Mouse (Mus musculus) ES-Bruce4 (cell line): ENCODE results near the gene Tecpr2. TPM values are rescaled to one million over a fixed set of nuclear protein-coding genes. Genes with fewer than 3 reads are reported as not detected.

Experiments used
- H3K27ac ChIP-seq: 2 replicates; pipeline ENCODE4 v1.5.1; 2012; ENCODE audit warnings: low read length, inconsistent platforms; ENCODE audit not compliant: insufficient read depth
- H3K27me3 ChIP-seq: 2 replicates; pipeline ENCODE4 v1.6.1; 2012; ENCODE audit warnings: mild to moderate bottlenecking, low read length, inconsistent platforms; ENCODE audit not compliant: control insufficient read depth, poor library complexity, insufficient read depth, severe bottlenecking
- H3K36me3 ChIP-seq: 2 replicates; pipeline ENCODE4 v1.6.1; 2012; ENCODE audit warnings: inconsistent platforms, mild to moderate bottlenecking, low read length, moderate library complexity; ENCODE audit not compliant: control insufficient read depth, poor library complexity, insufficient read depth, severe bottlenecking
- H3K4me1 ChIP-seq: one replicate; pipeline ENCODE4 v1.8.1; 2011; ENCODE audit warnings: low read length; ENCODE audit not compliant: control insufficient read depth, insufficient read depth
- H3K4me3 ChIP-seq: 2 replicates; pipeline ENCODE4 v1.5.1; 2011; ENCODE audit warnings: low read depth, mild to moderate bottlenecking, low read length
- H3K9ac ChIP-seq: 2 replicates; pipeline ENCODE4 v1.6.1; 2012; ENCODE audit warnings: low read depth, mild to moderate bottlenecking, inconsistent platforms; ENCODE audit not compliant: poor library complexity, severe bottlenecking
- H3K9me3 ChIP-seq: replicated peaks from 2 replicates; pipeline ENCODE4 v1.6.1; 2012; ENCODE audit warnings: mild to moderate bottlenecking, low read length, inconsistent platforms; ENCODE audit not compliant: control insufficient read depth, poor library complexity, insufficient read depth, severe bottlenecking
- CTCF ChIP-seq: IDR thresholded peaks from one replicate; pipeline ENCODE4 v1.8.1; 2011; ENCODE audit warnings: low read depth, low read length
- EP300 ChIP-seq: IDR thresholded peaks from 2 replicates; pipeline ENCODE4 v1.6.1; 2011; ENCODE audit warnings: low read depth, low read length; ENCODE audit not compliant: insufficient read depth
- POLR2A ChIP-seq: IDR thresholded peaks from one replicate; pipeline ENCODE4 v1.8.1; 2011; ENCODE audit warnings: low read length; ENCODE audit not compliant: insufficient read depth
- polyA plus RNA-seq: library from polyadenylated mRNA; stranded (reverse); fragments of >200 nt; gene quantifications from 2 replicates; pipeline ENCODE4 v1.2.4, GENCODE M21; 2011; ENCODE audit warnings: low read depth; ENCODE audit not compliant: missing spikeins, insufficient read depth, insufficient read length

The Tecpr2 gene
- polyA plus RNA-seq, 1 experiment, result 7.3 TPM

DNA sequence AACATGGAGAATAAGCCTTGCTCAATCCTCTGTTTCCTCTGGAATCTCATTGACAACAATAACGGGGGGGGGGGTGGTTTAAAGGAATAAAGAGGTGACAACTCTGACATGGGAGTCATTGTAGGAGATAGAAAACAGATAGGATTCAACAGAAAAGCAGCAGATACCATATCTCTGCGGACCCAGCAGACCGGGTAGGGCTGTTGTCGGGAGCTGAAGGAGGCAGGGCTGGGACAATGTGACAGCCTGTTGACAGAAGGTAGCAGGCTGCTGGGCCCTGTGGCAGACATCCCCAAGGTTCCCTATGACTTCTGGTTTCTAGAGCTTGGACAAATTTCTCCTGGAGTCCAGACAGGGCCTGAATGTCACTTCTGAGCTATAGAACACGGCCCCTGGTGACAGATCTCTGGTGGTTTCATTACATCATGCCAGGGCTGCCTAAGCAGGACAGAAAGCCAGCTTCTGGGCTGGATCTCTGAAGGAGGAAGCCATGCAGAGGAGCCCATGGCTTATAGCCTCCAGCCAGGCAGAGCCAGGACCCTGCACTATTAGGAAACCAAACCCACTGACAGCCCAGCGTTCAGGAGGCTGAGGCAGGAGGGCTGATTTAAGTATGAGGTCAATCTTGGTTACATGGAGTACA lies 120.7 kb downstream of the Tecpr2 start:
- Histone ChIP-seq H3K36me3 (no peaks in the 10 kb centered on the region), H3K27ac (no peak overlapping the region), H3K9me3 (no peaks in the 10 kb centered on the region), H3K4me1 (peaks cover 8% of the 10 kb centered on the region), H3K27me3 (no peaks in the 10 kb centered on the region), H3K9ac (no peak overlapping the region), H3K4me3 (no peak overlapping the region)
- TF ChIP-seq POLR2A (no peak), CTCF (no peak), EP300 (no peak)

DNA sequence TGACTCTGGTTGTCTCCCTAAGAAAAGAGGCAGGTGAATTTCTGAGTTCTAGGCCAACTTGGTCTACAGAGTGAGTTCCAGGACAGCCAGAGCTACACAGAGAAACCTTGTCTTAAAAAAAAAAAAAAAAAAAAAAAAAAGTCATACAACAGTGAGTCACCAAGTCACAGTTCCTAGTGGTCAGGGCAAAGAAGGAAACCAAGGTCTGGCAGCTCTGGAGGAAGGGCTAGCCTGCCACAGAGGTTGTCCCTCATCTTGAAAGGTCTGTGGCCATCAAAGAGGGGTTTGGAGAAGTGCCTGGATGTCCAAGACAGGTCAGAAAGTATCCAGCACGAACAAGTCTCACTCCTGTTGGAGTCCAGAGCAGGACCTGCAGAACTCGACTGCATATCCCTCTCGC lies 127.7 kb downstream of the Tecpr2 start:
- no peak overlapping the region for H3K9ac ChIP-seq
- TF ChIP-seq CTCF (no peak), EP300 (no peak), POLR2A (no peak)
- no peaks in the 10 kb centered on the region for H3K36me3 ChIP-seq
- H3K27ac ChIP-seq, result no peak overlapping the region
- H3K4me1 ChIP-seq, result no peaks in the 10 kb centered on the region
- no peaks in the 10 kb centered on the region for H3K9me3 ChIP-seq
- H3K4me3 ChIP-seq, result no peak overlapping the region
- no peaks in the 10 kb centered on the region for H3K27me3 ChIP-seq

GRCm38 (mm10) chr12:111018068-111018467 lies 129.0 kb downstream of the Tecpr2 start:
- Histone ChIP-seq H3K4me3 (no peak overlapping the region), H3K9me3 (no peaks in the 10 kb centered on the region), H3K27me3 (no peaks in the 10 kb centered on the region), H3K4me1 (no peaks in the 10 kb centered on the region), H3K9ac (no peak overlapping the region), H3K36me3 (no peaks in the 10 kb centered on the region), H3K27ac (no peak overlapping the region)
- TF ChIP-seq CTCF (no peak), POLR2A (no peak), EP300 (no peak)

DNA sequence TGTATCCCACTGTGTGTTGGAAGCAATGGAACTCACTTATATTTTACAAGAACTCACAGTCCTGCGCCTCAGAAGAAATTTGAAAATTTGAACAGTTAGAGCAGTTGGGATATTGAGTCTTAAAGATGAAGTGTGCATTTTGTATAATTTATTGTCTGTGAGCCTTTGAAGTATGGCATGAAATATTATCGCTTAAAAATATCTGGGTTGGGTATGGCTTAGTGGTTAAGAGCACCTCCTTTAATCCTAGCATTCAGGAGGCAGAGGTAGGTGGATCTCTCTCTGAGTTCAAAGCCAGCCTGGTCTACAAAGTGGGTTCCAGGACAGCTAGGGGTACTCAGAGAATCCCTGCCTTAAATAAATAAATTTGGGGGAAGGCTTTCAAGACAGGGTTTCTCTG lies 130.0 kb downstream of the Tecpr2 start:
- Histone ChIP-seq H3K9ac (no peak overlapping the region), H3K36me3 (no peaks in the 10 kb centered on the region), H3K27me3 (no peaks in the 10 kb centered on the region), H3K4me3 (no peak overlapping the region), H3K4me1 (no peaks in the 10 kb centered on the region), H3K9me3 (no peaks in the 10 kb centered on the region), H3K27ac (no peak overlapping the region)
- TF ChIP-seq EP300, result no peak
- TF ChIP-seq CTCF, result no peak
- TF ChIP-seq POLR2A, result no peak

DNA sequence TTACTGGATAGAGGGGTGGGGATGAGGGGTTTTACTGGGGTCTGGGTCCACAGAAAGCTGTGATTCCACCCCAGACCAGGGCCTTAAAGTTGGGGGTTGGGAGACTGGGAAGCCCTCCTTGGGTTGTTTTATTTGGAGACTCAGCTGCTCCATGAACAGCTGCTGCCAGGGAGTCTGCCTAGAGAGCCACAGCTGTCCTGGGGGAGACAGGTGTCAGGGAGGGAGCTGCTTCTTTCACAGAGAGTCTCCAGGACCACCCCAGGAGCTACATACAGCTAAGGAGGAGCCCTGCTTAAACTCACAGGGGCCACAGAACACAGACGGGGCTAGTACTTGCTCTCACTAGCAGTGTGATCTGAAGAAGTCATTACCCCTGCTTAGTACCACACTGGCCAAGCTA lies 132.1 kb downstream of the Tecpr2 start:
- Histone ChIP-seq H3K9me3 (no peaks in the 10 kb centered on the region), H3K4me1 (no peaks in the 10 kb centered on the region), H3K9ac (no peak overlapping the region), H3K4me3 (no peak overlapping the region), H3K27ac (no peak overlapping the region), H3K36me3 (no peaks in the 10 kb centered on the region), H3K27me3 (no peaks in the 10 kb centered on the region)
- TF ChIP-seq EP300 (no peak), POLR2A (no peak), CTCF (no peak)

DNA sequence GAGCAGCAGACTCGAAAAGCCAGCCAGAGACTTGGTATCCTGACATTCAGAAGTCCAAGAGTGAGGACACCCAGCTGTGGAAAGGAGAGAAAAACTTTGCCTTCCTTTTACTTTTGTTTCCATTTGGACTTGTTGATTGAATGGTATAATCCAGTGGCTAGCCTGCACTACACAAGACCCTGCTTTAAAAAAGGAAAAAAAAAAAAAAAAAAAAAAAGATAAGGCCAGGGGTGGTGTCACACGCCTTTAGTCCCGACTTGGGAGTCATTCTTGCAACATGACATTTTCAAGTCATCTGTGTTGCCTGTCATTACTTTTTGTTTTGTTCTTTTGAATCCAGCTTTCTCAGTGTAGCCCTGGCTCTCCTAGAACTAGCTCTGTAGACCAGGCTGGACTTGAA lies 132.5 kb downstream of the Tecpr2 start:
- Histone ChIP-seq H3K9me3 (no peaks in the 10 kb centered on the region), H3K27me3 (no peaks in the 10 kb centered on the region), H3K4me1 (no peaks in the 10 kb centered on the region), H3K27ac (no peak overlapping the region), H3K4me3 (no peak overlapping the region), H3K36me3 (no peaks in the 10 kb centered on the region), H3K9ac (no peak overlapping the region)
- TF ChIP-seq EP300 (no peak), POLR2A (no peak), CTCF (no peak)

Other genes with a start within 250 kb of the Tecpr2 start
- not detected in 2 replicates for gene 1700001K19Rik, start 206.6 kb upstream of the Tecpr2 start, polyA plus RNA-seq
- gene Hsp90aa1, start 186.5 kb upstream of the Tecpr2 start, polyA plus RNA-seq, result 4,323 and 4,421 TPM in 2 replicates
- 32.7 and 36.4 TPM in 2 replicates for gene Wdr20, start 151.3 kb upstream of the Tecpr2 start, polyA plus RNA-seq
- gene Mok, start 48.3 kb upstream of the Tecpr2 start, polyA plus RNA-seq, result 33.4 and 35.8 TPM in 2 replicates
- gene Zfp839, start 39.0 kb upstream of the Tecpr2 start, polyA plus RNA-seq, result 11.2 and 12.6 TPM in 2 replicates
- gene Cinp, start 119 bp upstream of the Tecpr2 start, polyA plus RNA-seq, result 76.3 and 77.6 TPM in 2 replicates
- gene Ankrd9, start 89.8 kb downstream of the Tecpr2 start, polyA plus RNA-seq, result 4.3 and 4.9 TPM in 2 replicates
- gene Rcor1, start 150.1 kb downstream of the Tecpr2 start, polyA plus RNA-seq, result 31.8 and 34.4 TPM in 2 replicates